Mouse (Mus musculus): ENCODE data around the gene Nsg2.
"Not testable (repeated sequence)": the region's sequence is repeated elsewhere in the genome, so short reads cannot be mapped to it uniquely, and the experiment has no call there.

Nsg2 gene

DNA sequence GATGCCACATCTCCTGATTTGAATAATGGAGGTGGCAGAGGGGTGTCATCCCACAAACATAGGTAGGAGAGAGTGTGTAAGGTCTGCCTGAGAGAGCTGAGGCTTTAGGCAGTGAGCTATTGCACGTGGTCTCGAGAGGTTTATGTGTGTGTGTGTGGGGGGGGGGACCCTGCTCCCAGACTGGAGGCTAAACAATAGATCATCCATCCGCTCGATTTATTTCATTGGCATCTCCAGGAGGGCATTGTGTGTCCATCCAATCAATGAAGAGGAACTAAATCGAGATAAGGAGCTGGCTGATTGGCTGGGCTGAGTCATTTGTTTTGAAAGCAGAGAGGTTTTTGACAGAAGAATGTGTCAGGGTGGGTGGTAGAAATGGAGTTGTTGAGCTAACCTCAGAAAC is 2.4 kb downstream of the Nsg2 start:
- peaks cover 51% of the 10 kb centered on the region for H3K4me1 ChIP-seq (replicated peaks; ENCODE audit: low read depth, low read length)
- TF ChIP-seq POU5F1 (IDR thresholded peaks at IDR 0.05; ENCODE audit: borderline replicate concordance, low read length): no peak
- TF ChIP-seq CTCF (conservative IDR thresholded peaks at IDR 0.05; ENCODE audit: low read length): no peak
- H3K9me3 ChIP-seq (ENCODE audit: low read length): peaks cover 8% of the 10 kb centered on the region
- no peaks in the 10 kb centered on the region for H3K36me3 ChIP-seq (ENCODE audit: insufficient read depth, low read length)
- 0 out of 2 replicates have a peak, but pooled peaks cover 3% of the 10 kb centered on the region for H3K27me3 ChIP-seq (ENCODE audit: insufficient read depth, low read length)
- no peak overlapping the region for H3K4me3 ChIP-seq (replicated peaks; ENCODE audit: low read length)

DNA sequence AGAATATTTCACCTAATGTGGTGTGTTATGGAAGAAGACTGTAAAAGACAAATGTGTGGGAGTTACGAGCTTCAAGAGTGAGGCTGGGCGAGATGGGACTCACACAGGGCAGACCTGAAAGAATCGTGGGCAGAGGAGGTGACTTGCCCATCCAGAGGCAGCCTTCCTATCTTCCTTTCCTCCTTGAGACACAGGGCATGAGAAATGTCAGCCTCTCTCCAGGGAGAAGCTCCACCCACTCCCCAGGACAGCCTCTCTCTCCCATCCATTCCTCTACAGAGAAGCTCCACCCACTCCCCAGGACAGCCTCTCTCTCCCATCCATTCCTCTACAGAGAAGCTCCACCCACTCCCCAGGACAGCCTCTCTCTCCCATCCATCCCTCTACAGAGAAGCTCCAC is 7.8 kb downstream of the Nsg2 start:
- not testable (repeated sequence) for H3K36me3 ChIP-seq (ENCODE audit: insufficient read depth, low read length); H3K27me3 ChIP-seq (ENCODE audit: insufficient read depth, low read length); H3K4me3 ChIP-seq (replicated peaks; ENCODE audit: low read length); H3K9me3 ChIP-seq (ENCODE audit: low read length)
- H3K4me1 ChIP-seq (replicated peaks; ENCODE audit: low read depth, low read length): peaks cover 41% of the 10 kb centered on the region

DNA sequence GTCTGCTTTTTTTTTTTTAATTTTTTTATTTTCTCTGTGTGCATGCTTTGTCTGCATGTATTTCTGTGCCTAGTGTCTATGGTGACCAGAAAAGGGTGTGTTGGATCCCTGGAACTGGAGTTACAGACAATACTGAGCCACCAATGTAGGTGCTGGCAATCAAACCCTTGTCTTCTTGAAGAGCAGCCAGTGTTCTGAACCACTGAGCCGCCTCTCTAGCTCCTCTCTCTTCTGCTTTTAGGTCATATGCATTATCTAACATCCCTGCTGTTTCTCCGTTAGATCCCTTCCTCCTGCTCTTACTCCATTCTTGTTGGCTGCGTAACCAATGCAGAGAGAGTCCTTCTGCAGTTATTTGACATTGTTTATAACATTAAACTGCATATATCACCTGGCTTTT is 8.6 kb downstream of the Nsg2 start:
- no peak for TF ChIP-seq NANOG (IDR thresholded peaks at IDR 0.05; ENCODE audit: borderline replicate concordance, low read length)
- no peak for TF ChIP-seq CTCF (conservative IDR thresholded peaks at IDR 0.05; ENCODE audit: low read length)
- no peak for TF ChIP-seq POU5F1 (IDR thresholded peaks at IDR 0.05; ENCODE audit: borderline replicate concordance, low read length)
- no peaks in the 10 kb centered on the region for H3K36me3 ChIP-seq (ENCODE audit: insufficient read depth, low read length)
- peaks cover 35% of the 10 kb centered on the region for H3K4me1 ChIP-seq (replicated peaks; ENCODE audit: low read depth, low read length)
- no peaks in the 10 kb centered on the region; the same call in 1 of the 2 replicates for H3K27me3 ChIP-seq (ENCODE audit: insufficient read depth, low read length)
- H3K9me3 ChIP-seq (ENCODE audit: low read length): peaks cover 8% of the 10 kb centered on the region
- H3K4me3 ChIP-seq (replicated peaks; ENCODE audit: low read length): no peak overlapping the region

DNA sequence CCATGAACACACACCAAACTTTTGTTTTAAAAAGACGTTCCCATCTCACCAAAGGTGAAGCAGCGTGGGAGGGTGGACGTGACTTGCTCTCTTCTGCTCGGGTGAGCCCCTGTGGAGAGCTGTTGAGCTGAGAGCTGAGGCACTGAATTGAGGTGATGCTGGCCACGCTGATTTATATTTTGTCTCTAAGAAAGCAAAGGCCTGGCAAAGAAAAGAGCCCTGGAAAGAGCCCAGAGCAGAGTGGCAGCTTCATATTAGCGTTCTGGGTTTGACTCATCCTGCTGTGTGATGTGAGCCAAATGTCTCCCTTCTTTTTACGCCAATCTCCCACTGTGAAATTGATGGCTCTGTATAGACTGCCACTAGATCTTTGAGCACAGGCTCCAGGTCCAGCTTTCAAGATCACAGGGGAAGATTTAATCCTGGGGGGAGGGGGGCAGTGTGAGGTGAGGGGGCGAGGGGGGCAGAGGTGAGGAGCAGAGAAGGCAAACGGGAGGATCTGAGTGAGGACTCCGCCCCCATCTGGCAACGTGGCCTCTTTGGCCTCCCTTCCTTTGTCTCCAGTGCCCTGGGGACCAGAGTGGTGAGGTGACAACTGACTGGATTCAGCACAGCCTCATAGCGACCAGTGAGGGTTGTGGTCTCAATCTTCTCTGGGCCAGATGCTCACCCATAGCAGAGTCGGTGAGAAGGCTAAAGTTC is 9.8 kb downstream of the Nsg2 start:
- H3K9me3 ChIP-seq (ENCODE audit: low read length): peaks cover 8% of the 10 kb centered on the region
- H3K4me3 ChIP-seq (replicated peaks; ENCODE audit: low read length): no peak overlapping the region
- H3K4me1 ChIP-seq (replicated peaks; ENCODE audit: low read depth, low read length): peaks cover 35% of the 10 kb centered on the region
- H3K36me3 ChIP-seq (ENCODE audit: insufficient read depth, low read length): no peaks in the 10 kb centered on the region
- H3K27me3 ChIP-seq (ENCODE audit: insufficient read depth, low read length): no peaks in the 10 kb centered on the region; the same call in 1 of the 2 replicates
- TF ChIP-seq NANOG (IDR thresholded peaks at IDR 0.05; ENCODE audit: borderline replicate concordance, low read length) (peak; percentile 89), POU5F1 (IDR thresholded peaks at IDR 0.05; ENCODE audit: borderline replicate concordance, low read length) (no peak)

DNA sequence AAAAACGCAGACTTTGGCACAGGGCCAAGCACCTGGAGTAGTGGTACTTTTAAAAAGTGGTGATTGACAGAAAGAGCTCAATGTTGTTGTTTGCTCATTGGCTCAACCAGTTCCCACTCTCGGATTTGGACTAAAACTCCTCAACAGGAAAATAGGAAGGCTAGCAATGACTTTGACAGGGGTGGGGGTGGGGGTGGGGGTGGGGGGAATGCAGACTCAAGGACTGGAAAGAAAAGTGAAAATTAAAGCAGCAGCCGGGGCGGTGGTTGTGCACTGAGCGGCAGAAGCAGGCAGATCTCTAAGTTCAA is 10.4 kb downstream of the Nsg2 start:
- no peak overlapping the region for H3K4me3 ChIP-seq (replicated peaks; ENCODE audit: low read length)
- no peaks in the 10 kb centered on the region; the same call in 1 of the 2 replicates for H3K27me3 ChIP-seq (ENCODE audit: insufficient read depth, low read length)
- H3K9me3 ChIP-seq (ENCODE audit: low read length): peaks cover 8% of the 10 kb centered on the region
- peaks cover 35% of the 10 kb centered on the region for H3K4me1 ChIP-seq (replicated peaks; ENCODE audit: low read depth, low read length)
- no peak for TF ChIP-seq CTCF (conservative IDR thresholded peaks at IDR 0.05; ENCODE audit: low read length)
- H3K36me3 ChIP-seq (ENCODE audit: insufficient read depth, low read length): no peaks in the 10 kb centered on the region

DNA sequence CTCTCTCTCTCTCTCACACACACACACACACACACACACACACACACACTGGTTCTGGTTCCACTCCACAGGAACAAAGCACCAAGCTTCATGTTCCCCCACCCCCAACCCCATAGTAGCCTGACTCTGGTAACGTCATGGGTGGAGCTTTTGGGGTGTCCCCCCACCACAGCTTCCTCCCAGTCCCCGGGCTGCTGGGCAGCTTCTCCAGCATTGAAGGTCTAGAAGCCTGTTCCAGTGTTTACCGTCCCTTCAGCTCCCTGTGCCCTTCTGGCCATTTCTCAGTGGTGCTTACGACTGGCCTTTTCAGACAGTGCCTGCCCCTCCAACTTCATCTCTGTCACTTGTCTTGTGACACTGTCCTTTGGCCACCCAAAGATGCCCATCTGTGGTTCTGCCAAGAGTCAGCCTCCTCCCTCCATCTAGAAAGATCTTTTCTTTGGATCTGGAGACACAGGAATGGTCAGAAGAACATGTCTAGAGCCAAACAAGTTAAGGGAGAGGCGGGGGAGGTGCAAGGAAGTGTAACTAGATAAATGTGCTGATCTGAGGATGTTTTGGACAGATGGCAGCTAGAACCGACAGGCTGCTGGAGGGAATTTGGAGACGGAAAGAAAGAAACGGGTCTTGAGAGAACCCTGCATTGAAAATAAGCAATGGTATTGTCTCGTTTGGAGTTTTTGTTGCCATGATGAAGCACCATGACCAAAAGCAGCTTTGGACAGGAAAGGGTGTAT is 11.8 kb downstream of the Nsg2 start:
- Histone ChIP-seq H3K4me3 (replicated peaks; ENCODE audit: low read length) (no peak overlapping the region), H3K27me3 (ENCODE audit: insufficient read depth, low read length) (no peaks in the 10 kb centered on the region; the same call in 1 of the 2 replicates), H3K36me3 (ENCODE audit: insufficient read depth, low read length) (no peaks in the 10 kb centered on the region), H3K9me3 (ENCODE audit: low read length) (peaks cover 3% of the 10 kb centered on the region; the same call in 1 of the 2 replicates), H3K4me1 (replicated peaks; ENCODE audit: low read depth, low read length) (peaks cover 35% of the 10 kb centered on the region)
- TF ChIP-seq NANOG (IDR thresholded peaks at IDR 0.05; ENCODE audit: borderline replicate concordance, low read length): no peak
- TF ChIP-seq CTCF (conservative IDR thresholded peaks at IDR 0.05; ENCODE audit: low read length): no peak

DNA sequence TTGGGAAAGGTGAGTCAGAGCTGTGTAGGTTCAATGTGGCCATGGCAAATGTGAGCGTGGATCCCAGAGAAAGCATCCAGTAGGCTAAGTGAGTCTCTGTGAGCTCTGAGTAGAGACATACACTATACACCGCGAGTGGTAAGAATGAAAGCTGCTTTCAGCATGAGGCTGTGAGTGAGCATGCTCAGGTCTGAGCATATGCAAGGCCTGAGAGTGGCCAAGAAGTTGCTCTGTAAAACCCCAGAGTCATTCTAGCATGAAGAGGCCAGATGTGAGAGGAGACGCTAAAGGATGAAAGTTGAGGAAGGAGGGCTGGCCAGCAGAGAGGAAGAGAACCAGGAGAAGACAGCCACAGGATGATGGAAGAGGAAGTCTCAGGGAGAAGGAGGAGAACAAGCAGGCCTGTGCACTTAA is 12.8 kb downstream of the Nsg2 start:
- TF ChIP-seq POU5F1 (IDR thresholded peaks at IDR 0.05; ENCODE audit: borderline replicate concordance, low read length) (no peak), NANOG (IDR thresholded peaks at IDR 0.05; ENCODE audit: borderline replicate concordance, low read length) (no peak), CTCF (conservative IDR thresholded peaks at IDR 0.05; ENCODE audit: low read length) (no peak)
- Histone ChIP-seq H3K4me3 (replicated peaks; ENCODE audit: low read length) (no peak overlapping the region), H3K4me1 (replicated peaks; ENCODE audit: low read depth, low read length) (peaks cover 30% of the 10 kb centered on the region), H3K9me3 (ENCODE audit: low read length) (no peaks in the 10 kb centered on the region), H3K36me3 (ENCODE audit: insufficient read depth, low read length) (no peaks in the 10 kb centered on the region), H3K27me3 (ENCODE audit: insufficient read depth, low read length) (no peaks in the 10 kb centered on the region; the same call in 1 of the 2 replicates)

GRCm38 (mm10) chr11:32013561-32013960 is 13.3 kb downstream of the Nsg2 start:
- no peaks in the 10 kb centered on the region; the same call in 1 of the 2 replicates for H3K27me3 ChIP-seq (ENCODE audit: insufficient read depth, low read length)
- H3K4me1 ChIP-seq (replicated peaks; ENCODE audit: low read depth, low read length): peaks cover 35% of the 10 kb centered on the region
- no peak overlapping the region for H3K4me3 ChIP-seq (replicated peaks; ENCODE audit: low read length)
- no peaks in the 10 kb centered on the region for H3K36me3 ChIP-seq (ENCODE audit: insufficient read depth, low read length)
- TF ChIP-seq POU5F1 (IDR thresholded peaks at IDR 0.05; ENCODE audit: borderline replicate concordance, low read length) (no peak), NANOG (IDR thresholded peaks at IDR 0.05; ENCODE audit: borderline replicate concordance, low read length) (no peak), CTCF (conservative IDR thresholded peaks at IDR 0.05; ENCODE audit: low read length) (no peak)
- H3K9me3 ChIP-seq (ENCODE audit: low read length): no peaks in the 10 kb centered on the region

- Histone ChIP-seq H3K9me3 (ENCODE audit: low read length) (no peaks in the 10 kb centered on the region), H3K4me3 (replicated peaks; ENCODE audit: low read length) (no peak overlapping the region), H3K4me1 (replicated peaks; ENCODE audit: low read depth, low read length) (peaks cover 31% of the 10 kb centered on the region), H3K36me3 (ENCODE audit: insufficient read depth, low read length) (no peaks in the 10 kb centered on the region), H3K27me3 (ENCODE audit: insufficient read depth, low read length) (peaks cover 5% of the 10 kb centered on the region; the same call in 1 of the 2 replicates)
- TF ChIP-seq POU5F1 (IDR thresholded peaks at IDR 0.05; ENCODE audit: borderline replicate concordance, low read length) (no peak), NANOG (IDR thresholded peaks at IDR 0.05; ENCODE audit: borderline replicate concordance, low read length) (no peak), CTCF (conservative IDR thresholded peaks at IDR 0.05; ENCODE audit: low read length) (no peak)
These were observed 17.9 kb downstream of the Nsg2 start for GRCm38 (mm10) chr11:32018201-32018600.

Data from E14TG2a.4 (cell line).